Mouse (Mus musculus) retina, embryonic 14.5 days (tissue): ENCODE measurements around the gene Agpat1.

Source experiments
- DNase-seq: peaks from one replicate; pipeline ENCODE4 v3.0.0-alpha.2; 2015; ENCODE audit warnings: low spot score

Agpat1 gene

GRCm38 (mm10) chr17:34604061-34604508, at the start of gene Agpat1:
Gene Agpat1, plus strand, starts transcription at chr17:34604262.
- peak; percentile 100 for DNase-seq

GRCm38 (mm10) chr17:34555483-34555882, 48.6 kb upstream of the Agpat1 start:
- DNase-seq: peak; percentile 77

GRCm38 (mm10) chr17:34556406-34556805, 47.7 kb upstream of the Agpat1 start:
- DNase-seq: no peak

- DNase-seq: no peak
Measured at GRCm38 (mm10) chr17:34557411-34557810, 46.7 kb upstream of the Agpat1 start.

- DNase-seq: no peak
Measured at GRCm38 (mm10) chr17:34559116-34559515, 44.9 kb upstream of the Agpat1 start.

- no peak for DNase-seq
Measured at GRCm38 (mm10) chr17:34559895-34560294, 44.2 kb upstream of the Agpat1 start.

GRCm38 (mm10) chr17:34560438-34560837, 43.6 kb upstream of the Agpat1 start:
- no peak for DNase-seq

GRCm38 (mm10) chr17:34561200-34561599, 42.9 kb upstream of the Agpat1 start:
- no peak for DNase-seq

- no peak for DNase-seq
Measured at GRCm38 (mm10) chr17:34562595-34562994, 41.5 kb upstream of the Agpat1 start.

- DNase-seq: no peak
Measured at GRCm38 (mm10) chr17:34563354-34563753, 40.7 kb upstream of the Agpat1 start.

- DNase-seq: no peak
Measured at GRCm38 (mm10) chr17:34564003-34564421, 40.0 kb upstream of the Agpat1 start, which contains the start of gene Notch4. Gene Notch4, plus strand, starts transcription at chr17:34564268.

GRCm38 (mm10) chr17:34564796-34565195, 39.3 kb upstream of the Agpat1 start:
- no peak for DNase-seq

- no peak for DNase-seq
Measured at GRCm38 (mm10) chr17:34567311-34567710, 36.8 kb upstream of the Agpat1 start.

GRCm38 (mm10) chr17:34568421-34568820, 35.6 kb upstream of the Agpat1 start:
- no peak for DNase-seq

- no peak for DNase-seq
Measured at GRCm38 (mm10) chr17:34569919-34570318, 34.1 kb upstream of the Agpat1 start.

- DNase-seq: peak; percentile 23
Measured at GRCm38 (mm10) chr17:34571875-34572274, 32.2 kb upstream of the Agpat1 start.

- peak; percentile 24 for DNase-seq
Measured at GRCm38 (mm10) chr17:34572361-34572760, 31.7 kb upstream of the Agpat1 start.

GRCm38 (mm10) chr17:34576577-34576976, 27.5 kb upstream of the Agpat1 start:
- DNase-seq: no peak

- DNase-seq: no peak
Measured at GRCm38 (mm10) chr17:34578070-34578469, 26.0 kb upstream of the Agpat1 start.

GRCm38 (mm10) chr17:34582528-34582927, 21.5 kb upstream of the Agpat1 start:
- DNase-seq: no peak

- no peak for DNase-seq
Measured at GRCm38 (mm10) chr17:34583397-34583796, 20.7 kb upstream of the Agpat1 start.

GRCm38 (mm10) chr17:34583819-34584218, 20.2 kb upstream of the Agpat1 start:
- no peak for DNase-seq

- DNase-seq: no peak
Measured at GRCm38 (mm10) chr17:34585121-34585520, 18.9 kb upstream of the Agpat1 start.
